Mouse (Mus musculus) Patski (cell line): ENCODE results near the gene Cux1. TPM values are rescaled to one million over a fixed set of nuclear protein-coding genes. Genes with fewer than 3 reads are reported as not detected.

Experiments used
- ATAC-seq: fragments of 100-300 bp; one replicate; pipeline ENCODE4 v1.8.0; 2021
- CTCF ChIA-PET: fragments of 350-600 bp; sonication (Branson Sonifier 250); formaldehyde crosslinking; loops from one replicate; lab custom pipeline; 2022; ENCODE audit warnings: inconsistent platforms; lab: Charles Lee
- POLR2A ChIA-PET: fragments of 350-600 bp; sonication (Branson Sonifier 250); formaldehyde crosslinking; loops from one replicate; lab custom pipeline; 2022; ENCODE audit warnings: antibody characterized with exemption, inconsistent platforms; lab: Charles Lee
- DNase-seq: peaks from one replicate; pipeline ENCODE4 v3.0.0-alpha.2; 2011; ENCODE audit warnings: low read depth, low spot score
- H3K27me3 ChIP-seq: fragments of 371-371 bp; one replicate; pipeline ENCODE4 v1.5.1; 2021
- CTCF ChIP-seq: fragments of 100-300 bp; IDR thresholded peaks from one replicate; pipeline ENCODE4 v1.5.1; 2021
- in situ Hi-C: fragments of 300-500 bp; cut with MboI; formaldehyde crosslinking; loops from 3 replicates; pipeline ENCODE4 v1.11.1; 2018; ENCODE audit warnings: low pct_unique_long_range_greater_than_20kb, mixed read lengths
- polyA plus RNA-seq: library from polyadenylated mRNA; unstranded; gene quantifications from one replicate; pipeline ENCODE4 v1.2.3, GENCODE M21; 2021

The Cux1 gene
- polyA plus RNA-seq, 1 experiment from 2014 or later, result 166 TPM

GRCm38 (mm10) chr5:136427121-136427771 lies 140.0 kb downstream of the Cux1 start:
- TF ChIP-seq CTCF, result no peak
- no peak for DNase-seq

GRCm38 (mm10) chr5:136422948-136423347 lies 144.3 kb downstream of the Cux1 start:
- H3K27me3 ChIP-seq, result no peaks in the 10 kb centered on the region
- in situ Hi-C loops, result no loop called here
- ChIA-PET POLR2A (interaction anchor here (1.3 kb wide), 1 partner anchor 35 kb away, joined by 3 read pairs; no protein-coding TSS in a partner anchor), CTCF (interaction anchor here (1.0 to 2.0 kb wide), 3 partner anchors 8 to 42 kb away, joined by 3 to 7 read pairs (median 7); no protein-coding TSS in a partner anchor)
- TF ChIP-seq CTCF, result no peak
- DNase-seq (no peak), ATAC-seq (no peak)

More at GRCm38 (mm10) chr5:136427121-136427771, 140.0 kb downstream of the Cux1 start:
- H3K27me3 ChIP-seq, result no peaks in the 10 kb centered on the region
- CTCF ChIA-PET, result interaction anchor here (0.7 to 0.9 kb wide), 2 partner anchors 12 to 31 kb away, joined by 3 read pairs; no protein-coding TSS in a partner anchor
- POLR2A ChIA-PET, result interaction anchor here (0.6 to 1.2 kb wide), 4 partner anchors 10 to 140 kb away, joined by 3 to 5 read pairs (median 4); partner anchors contain the start of gene Cux1
- no peak for ATAC-seq
- in situ Hi-C loops, result no loop called here

- no peak for TF ChIP-seq CTCF
- no peak for DNase-seq
- CTCF ChIA-PET, result interaction anchor here (0.8 kb wide), 1 partner anchor 14 kb away, joined by 3 read pairs; no protein-coding TSS in a partner anchor
- POLR2A ChIA-PET, result no interaction called here
- ATAC-seq, result no peak
- in situ Hi-C loops, result no loop called here
- no peaks in the 10 kb centered on the region for H3K27me3 ChIP-seq
Observed at GRCm38 (mm10) chr5:136421885-136422284, 145.4 kb downstream of the Cux1 start.

- H3K27me3 ChIP-seq, result no peaks in the 10 kb centered on the region
- ATAC-seq, result no peak
- in situ Hi-C loops, result no loop called here
- ChIA-PET CTCF (interaction anchor here (2.6 kb wide), 1 partner anchor 17 kb away, joined by 6 read pairs; no protein-coding TSS in a partner anchor), POLR2A (no interaction called here)
- DNase-seq, result no peak
- TF ChIP-seq CTCF, result no peak
Observed at GRCm38 (mm10) chr5:136421316-136421715, 146.0 kb downstream of the Cux1 start.

- ATAC-seq, result no peak
- no peaks in the 10 kb centered on the region for H3K27me3 ChIP-seq
- in situ Hi-C loops, result no loop called here
- no peak for TF ChIP-seq CTCF
- DNase-seq, result no peak
- CTCF ChIA-PET, result interaction anchor here (0.6 to 2.6 kb wide), 4 partner anchors 11 to 258 kb away, joined by 3 to 6 read pairs (median 4); no protein-coding TSS in a partner anchor
- POLR2A ChIA-PET, result no interaction called here
Observed at GRCm38 (mm10) chr5:136420342-136420741, 146.9 kb downstream of the Cux1 start.

GRCm38 (mm10) chr5:136417891-136418290 lies 149.4 kb downstream of the Cux1 start:
- POLR2A ChIA-PET, result interaction anchor here (1.2 kb wide), 1 partner anchor 126 kb away, joined by 3 read pairs; no protein-coding TSS in a partner anchor
- DNase-seq, result no peak
- H3K27me3 ChIP-seq, result no peaks in the 10 kb centered on the region
- no peak for ATAC-seq
- TF ChIP-seq CTCF, result no peak
- CTCF ChIA-PET, result no interaction called here
- in situ Hi-C loops, result no loop called here

- POLR2A ChIA-PET, result no interaction called here
- CTCF ChIA-PET, result interaction anchor here (0.8 to 1.4 kb wide), 4 partner anchors 9 to 52 kb away, joined by 3 to 5 read pairs (median 3); no protein-coding TSS in a partner anchor
- no peak for DNase-seq
- no peak for ATAC-seq
- in situ Hi-C loops, result no loop called here
- no peaks in the 10 kb centered on the region for H3K27me3 ChIP-seq
- TF ChIP-seq CTCF, result no peak
Observed at GRCm38 (mm10) chr5:136414479-136414878, 152.8 kb downstream of the Cux1 start.

- no peak for ATAC-seq
- no peaks in the 10 kb centered on the region for H3K27me3 ChIP-seq
- DNase-seq, result no peak
- TF ChIP-seq CTCF, result no peak
- ChIA-PET CTCF (no interaction called here), POLR2A (no interaction called here)
- in situ Hi-C loops, result no loop called here
Observed at GRCm38 (mm10) chr5:136410681-136411181, 156.6 kb downstream of the Cux1 start.

GRCm38 (mm10) chr5:136406357-136406756 lies 160.9 kb downstream of the Cux1 start:
- CTCF ChIA-PET, result interaction anchor here (1.0 kb wide), 1 partner anchor 97 kb away, joined by 3 read pairs; no protein-coding TSS in a partner anchor
- TF ChIP-seq CTCF, result no peak
- POLR2A ChIA-PET, result no interaction called here
- DNase-seq (no peak), ATAC-seq (no peak)
- in situ Hi-C loops, result no loop called here
- no peaks in the 10 kb centered on the region for H3K27me3 ChIP-seq

GRCm38 (mm10) chr5:136403565-136403961 lies 163.7 kb downstream of the Cux1 start:
- in situ Hi-C loops, result no loop called here
- CTCF ChIA-PET, result interaction anchor here (0.6 to 2.7 kb wide), 6 partner anchors 9 to 148 kb away, joined by 3 to 6 read pairs (median 4); no protein-coding TSS in a partner anchor
- DNase-seq (peak; percentile 78), ATAC-seq (peak; percentile 66)
- no peak for TF ChIP-seq CTCF
- no peaks in the 10 kb centered on the region for H3K27me3 ChIP-seq
- POLR2A ChIA-PET, result interaction anchor here (1.3 to 1.5 kb wide), 3 partner anchors 12 to 162 kb away, joined by 3 to 5 read pairs (median 3); no protein-coding TSS in a partner anchor
